Mouse (Mus musculus) kidney, adult 2 months (tissue): ENCODE results near the gene 4930438A08Rik.

ENCODE experiments used
- CTCF ChIP-seq: fragments of 200-500 bp; conservative IDR thresholded peaks from 2 replicates; pipeline ENCODE4 v1.5.1; 2011; ENCODE audit warnings: low read depth, mild to moderate bottlenecking, control low read depth, low read length, moderate library complexity, mixed read lengths; ENCODE audit not compliant: insufficient read depth, insufficient read length
- POLR2A ChIP-seq: fragments of 200-500 bp; IDR thresholded peaks from one replicate; pipeline ENCODE4 v1.6.1; 2011; ENCODE audit warnings: low read depth, low read length, control low read depth

GRCm38 (mm10) chr11:58330276-58331148 is 55.9 kb downstream of the 4930438A08Rik start, which contains the start of the genes Zfp672 and Sh3bp5l:
- TF ChIP-seq CTCF (no peak), POLR2A (no peak)
